Mouse (Mus musculus): Measurements from ENCODE around the gene Rasl11b. TPM values are rescaled to one million over a fixed set of nuclear protein-coding genes. Genes with fewer than 3 reads are reported as not detected.

Rasl11b gene
- polyA plus RNA-seq, 2 experiments, result 102 to 111 TPM

DNA sequence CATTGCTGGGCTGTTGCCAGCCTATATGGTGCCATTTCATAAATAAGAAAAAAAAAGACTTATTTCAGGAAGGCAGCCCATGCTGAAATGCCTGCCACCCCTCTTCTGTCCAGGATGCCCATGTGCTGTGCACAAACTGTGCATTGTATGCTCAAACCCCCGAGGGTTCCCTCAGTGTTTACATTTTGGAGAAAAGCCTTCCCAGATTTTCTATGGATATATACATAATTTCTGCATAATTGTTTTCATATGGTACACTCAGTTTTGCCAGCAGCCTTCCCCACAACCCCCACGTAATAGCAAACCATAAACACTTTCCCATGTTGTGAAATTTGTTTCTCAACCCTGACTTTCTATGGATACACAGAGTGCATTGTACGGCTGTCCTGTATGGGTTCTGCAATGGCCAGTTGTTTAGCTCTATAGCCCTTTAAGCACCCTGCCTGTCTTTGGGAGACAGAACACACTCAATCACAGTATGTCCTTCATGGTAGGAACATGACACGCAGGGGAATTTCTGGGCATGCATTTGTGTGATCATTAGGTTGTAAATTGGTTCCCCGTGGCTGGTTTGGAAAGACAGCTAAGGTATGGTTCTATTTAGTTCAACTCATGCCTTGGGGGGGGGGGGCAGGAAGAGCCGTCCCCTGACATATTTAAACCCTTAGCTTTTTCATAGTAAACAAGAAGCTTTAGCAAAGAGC is 36.0 kb upstream of the Rasl11b start:
- peaks cover 5% of the 10 kb centered on the region; the same call in 1 of the 2 replicates for H3K9me3 ChIP-seq (ENCODE audit: control insufficient read depth, low read length)
- ATAC-seq (ENCODE audit: low FRiP score, low read depth), result 0 out of 2 replicates have a peak, but pooled peaks have one; percentile 10
- no peak overlapping the region for H3K4me2 ChIP-seq (replicated peaks; ENCODE audit: low read depth, low read length, severe bottlenecking)
- no peaks in the 10 kb centered on the region for H3K36me3 ChIP-seq (ENCODE audit: control insufficient read depth, insufficient read depth, low read length)
- peaks cover 48% of the 10 kb centered on the region for H3K4me1 ChIP-seq (ENCODE audit: control insufficient read depth, insufficient read depth, low read length)
- TF ChIP-seq POLR2A (IDR thresholded peaks at IDR 0.05; ENCODE audit: borderline replicate concordance, extremely low read depth, insufficient read depth, insufficient read length), result no peak
- no peak for DNase-seq (ENCODE audit: low spot score)
- no peaks in the 10 kb centered on the region for H3K27me3 ChIP-seq (ENCODE audit: control insufficient read depth, insufficient read depth, low read length)
- H3K27ac ChIP-seq (replicated peaks; ENCODE audit: low read depth, low read length), result peak overlapping the region; percentile 70
- H3K9ac ChIP-seq (ENCODE audit: low read depth, low read length, severe bottlenecking), result no peak overlapping the region
- WGBS, result 38% methylated on average over 6 of the region's 6 CpGs
- no peak overlapping the region for H3K4me3 ChIP-seq (replicated peaks; ENCODE audit: low read length)

DNA sequence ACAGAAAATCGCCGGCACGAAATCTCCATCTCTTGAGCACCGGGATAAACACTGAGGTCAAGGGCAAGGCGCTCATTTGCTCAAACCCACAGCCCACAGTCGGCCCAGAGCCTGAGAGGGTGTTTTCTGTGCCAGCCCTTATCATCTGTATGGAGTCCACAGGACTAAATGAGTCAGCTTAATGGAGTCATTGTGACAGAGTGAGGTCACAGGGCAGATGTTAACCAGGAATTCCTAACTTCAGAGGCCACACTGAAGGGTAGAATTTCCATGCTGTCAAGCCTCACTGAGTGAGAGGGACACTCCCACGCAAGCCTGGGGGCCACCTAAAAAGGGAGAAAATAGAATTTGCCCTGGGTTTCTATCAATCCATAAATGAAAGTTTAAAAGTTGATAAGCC is 35.2 kb upstream of the Rasl11b start:
- H3K27ac ChIP-seq (replicated peaks; ENCODE audit: low read depth, low read length), result peak overlapping the region; percentile 70
- H3K36me3 ChIP-seq (ENCODE audit: control insufficient read depth, insufficient read depth, low read length), result no peaks in the 10 kb centered on the region
- no peaks in the 10 kb centered on the region for H3K27me3 ChIP-seq (ENCODE audit: control insufficient read depth, insufficient read depth, low read length)
- no peak for ATAC-seq (ENCODE audit: low FRiP score, low read depth)
- 45% methylated on average over 7 of the region's 7 CpGs for WGBS
- no peak overlapping the region for H3K9ac ChIP-seq (ENCODE audit: low read depth, low read length, severe bottlenecking)
- DNase-seq (ENCODE audit: low spot score), result no peak
- peaks cover 5% of the 10 kb centered on the region; the same call in 1 of the 2 replicates for H3K9me3 ChIP-seq (ENCODE audit: control insufficient read depth, low read length)
- no peak for TF ChIP-seq POLR2A (IDR thresholded peaks at IDR 0.05; ENCODE audit: borderline replicate concordance, extremely low read depth, insufficient read depth, insufficient read length)
- peaks cover 44% of the 10 kb centered on the region for H3K4me1 ChIP-seq (ENCODE audit: control insufficient read depth, insufficient read depth, low read length)
- no peak overlapping the region for H3K4me2 ChIP-seq (replicated peaks; ENCODE audit: low read depth, low read length, severe bottlenecking)
- no peak overlapping the region for H3K4me3 ChIP-seq (replicated peaks; ENCODE audit: low read length)

GRCm38 (mm10) chr5:74160349-74160748 is 34.7 kb upstream of the Rasl11b start:
- Histone ChIP-seq H3K27me3 (ENCODE audit: control insufficient read depth, insufficient read depth, low read length) (no peaks in the 10 kb centered on the region), H3K4me3 (replicated peaks; ENCODE audit: low read length) (no peak overlapping the region), H3K4me1 (ENCODE audit: control insufficient read depth, insufficient read depth, low read length) (peaks cover 39% of the 10 kb centered on the region), H3K27ac (replicated peaks; ENCODE audit: low read depth, low read length) (peak overlapping the region; percentile 70), H3K9me3 (ENCODE audit: control insufficient read depth, low read length) (peaks cover 5% of the 10 kb centered on the region; the same call in 1 of the 2 replicates), H3K9ac (ENCODE audit: low read depth, low read length, severe bottlenecking) (no peak overlapping the region), H3K36me3 (ENCODE audit: control insufficient read depth, insufficient read depth, low read length) (no peaks in the 10 kb centered on the region), H3K4me2 (replicated peaks; ENCODE audit: low read depth, low read length, severe bottlenecking) (no peak overlapping the region)
- ATAC-seq (ENCODE audit: low FRiP score, low read depth) (no peak), DNase-seq (ENCODE audit: low spot score) (no peak)
- TF ChIP-seq POLR2A (IDR thresholded peaks at IDR 0.05; ENCODE audit: borderline replicate concordance, extremely low read depth, insufficient read depth, insufficient read length), result no peak
- WGBS, result 59% methylated on average over 4 of the region's 4 CpGs

DNA sequence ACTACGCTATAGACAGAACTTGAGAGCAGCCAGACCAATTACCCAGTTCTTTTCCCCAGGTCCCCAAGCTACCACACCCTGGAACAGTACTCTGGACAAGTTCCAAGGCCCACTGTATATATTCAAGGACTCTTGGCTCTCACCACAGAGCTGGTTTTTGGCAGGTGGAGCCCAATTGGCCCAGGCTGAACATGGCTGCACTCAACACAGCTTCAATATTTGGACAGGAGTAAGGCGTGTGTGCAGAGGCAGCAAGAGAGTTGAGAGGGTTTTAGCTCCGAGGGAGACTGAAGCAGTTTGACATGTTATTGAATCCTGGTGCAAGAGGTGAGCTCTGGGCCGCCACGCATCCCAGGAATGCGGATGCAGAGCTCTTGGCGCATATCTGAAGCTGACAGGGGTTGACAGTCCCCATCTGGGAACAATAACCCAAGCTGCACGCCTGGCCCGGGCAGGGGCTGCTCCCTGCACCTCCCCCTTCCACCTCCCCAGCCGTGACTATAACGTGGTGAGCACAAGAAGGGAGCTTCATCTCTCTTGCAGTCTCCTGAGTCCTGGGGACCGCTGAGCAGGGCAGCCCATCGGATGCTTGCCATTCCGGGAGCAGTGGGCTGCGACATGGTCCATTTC is 33.7 kb upstream of the Rasl11b start:
- H3K4me3 ChIP-seq (replicated peaks; ENCODE audit: low read length), result peak overlapping the region; percentile 19
- H3K36me3 ChIP-seq (ENCODE audit: control insufficient read depth, insufficient read depth, low read length), result no peaks in the 10 kb centered on the region
- no peak for TF ChIP-seq POLR2A (IDR thresholded peaks at IDR 0.05; ENCODE audit: borderline replicate concordance, extremely low read depth, insufficient read depth, insufficient read length)
- peak overlapping the region; percentile 29 for H3K9ac ChIP-seq (ENCODE audit: low read depth, low read length, severe bottlenecking)
- no peaks in the 10 kb centered on the region for H3K27me3 ChIP-seq (ENCODE audit: control insufficient read depth, insufficient read depth, low read length)
- peak overlapping the region; percentile 50 for H3K4me2 ChIP-seq (replicated peaks; ENCODE audit: low read depth, low read length, severe bottlenecking)
- peak overlapping the region; percentile 70 for H3K27ac ChIP-seq (replicated peaks; ENCODE audit: low read depth, low read length)
- peak; percentile 94 for DNase-seq (ENCODE audit: low spot score)
- peaks cover 33% of the 10 kb centered on the region for H3K4me1 ChIP-seq (ENCODE audit: control insufficient read depth, insufficient read depth, low read length)
- 9% methylated on average over 15 of the region's 15 CpGs for WGBS
- H3K9me3 ChIP-seq (ENCODE audit: control insufficient read depth, low read length), result peaks cover 5% of the 10 kb centered on the region; the same call in 1 of the 2 replicates
- peak; percentile 89 for ATAC-seq (ENCODE audit: low FRiP score, low read depth)

- Histone ChIP-seq H3K4me1 (ENCODE audit: control insufficient read depth, insufficient read depth, low read length) (peaks cover 33% of the 10 kb centered on the region), H3K9ac (ENCODE audit: low read depth, low read length, severe bottlenecking) (peak overlapping the region; percentile 29; the same call in 1 of the 2 replicates), H3K27me3 (ENCODE audit: control insufficient read depth, insufficient read depth, low read length) (no peaks in the 10 kb centered on the region), H3K9me3 (ENCODE audit: control insufficient read depth, low read length) (peaks cover 5% of the 10 kb centered on the region; the same call in 1 of the 2 replicates), H3K27ac (replicated peaks; ENCODE audit: low read depth, low read length) (peak overlapping the region; percentile 70), H3K4me3 (replicated peaks; ENCODE audit: low read length) (peak overlapping the region; percentile 19), H3K4me2 (replicated peaks; ENCODE audit: low read depth, low read length, severe bottlenecking) (peak overlapping the region; percentile 50), H3K36me3 (ENCODE audit: control insufficient read depth, insufficient read depth, low read length) (no peaks in the 10 kb centered on the region)
- ATAC-seq (ENCODE audit: low FRiP score, low read depth) (no peak), DNase-seq (ENCODE audit: low spot score) (no peak)
- TF ChIP-seq POLR2A (IDR thresholded peaks at IDR 0.05; ENCODE audit: borderline replicate concordance, extremely low read depth, insufficient read depth, insufficient read length), result no peak
- 30% methylated on average over 3 of the region's 3 CpGs for WGBS
Measured at GRCm38 (mm10) chr5:74162013-74162412, 33.1 kb upstream of the Rasl11b start.
